Mouse (Mus musculus) gastrocnemius, postnatal 14 days (tissue): Measurements from ENCODE around the gene Ndrg2. TPM values are rescaled to one million over a fixed set of nuclear protein-coding genes. Genes with fewer than 3 reads are reported as not detected.
"Not testable (repeated sequence)": the region's sequence is repeated elsewhere in the genome, so short reads cannot be mapped to it uniquely, and the experiment has no call there.

ENCODE experiments used
- DNase-seq: peaks from one replicate; pipeline ENCODE4 v3.0.0; 2021; ENCODE audit warnings: mixed read lengths
- intact Hi-C: fragments of 180-260 bp; cut with DNase I; formaldehyde crosslinking; loops from one replicate; pipeline ENCODE4 v1.15.1; 2025; ENCODE audit warnings: low total_unique reads
- total RNA-seq, 2 experiments: library from RNA; stranded (reverse); gene quantifications; 2 replicates each; pipeline ENCODE4 v1.2.3; 2021

Ndrg2 gene
- total RNA-seq, 2 experiments from 2014 or later, result 964 to 1,110 TPM

DNA sequence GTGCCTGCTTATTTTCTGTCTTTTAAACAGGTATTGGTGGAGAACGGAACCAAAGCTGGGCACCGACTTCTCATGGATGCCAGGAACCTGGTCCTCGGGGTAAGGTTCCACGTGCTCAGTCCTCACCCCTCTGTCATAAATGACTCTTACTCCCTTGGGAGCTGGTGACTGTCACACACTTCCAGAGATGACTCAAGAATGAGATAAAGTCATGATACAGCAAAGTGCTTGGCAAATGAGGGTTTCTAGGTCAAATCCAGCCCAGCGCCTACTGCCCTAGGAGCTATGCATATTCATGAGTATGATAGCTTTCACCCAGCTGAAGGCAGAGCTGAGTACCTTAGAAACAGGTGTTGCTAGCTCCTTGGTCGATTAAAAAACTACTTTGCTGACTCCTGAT is 24.1 kb downstream of the Ndrg2 start:
- DNase-seq, result no peak
- intact Hi-C loops, result loop anchor here (5.0 to 10.0 kb wide), 2 partner anchors 107 to 205 kb away; no protein-coding TSS in a partner anchor

DNA sequence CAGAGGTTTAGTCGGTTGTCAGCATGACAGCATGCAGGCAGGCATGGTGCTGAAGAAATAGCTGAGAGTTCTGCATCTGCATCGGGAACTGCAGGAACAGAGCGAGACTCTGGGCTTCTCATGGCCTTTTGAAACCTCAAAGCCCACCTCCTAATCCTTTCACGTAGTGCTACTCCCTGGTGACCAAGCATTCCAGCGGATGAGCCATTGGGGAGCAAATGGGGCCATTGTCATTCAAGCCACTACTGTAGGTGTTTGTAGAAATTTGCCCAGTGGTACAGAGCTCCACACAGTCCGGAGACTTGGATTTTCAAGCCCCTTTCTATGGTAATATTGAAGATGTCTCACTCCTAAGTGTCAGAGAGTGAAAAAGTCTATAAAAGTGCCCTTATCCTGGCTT is 27.9 kb downstream of the Ndrg2 start:
- DNase-seq, result no peak
- intact Hi-C loops, result no loop called here

DNA sequence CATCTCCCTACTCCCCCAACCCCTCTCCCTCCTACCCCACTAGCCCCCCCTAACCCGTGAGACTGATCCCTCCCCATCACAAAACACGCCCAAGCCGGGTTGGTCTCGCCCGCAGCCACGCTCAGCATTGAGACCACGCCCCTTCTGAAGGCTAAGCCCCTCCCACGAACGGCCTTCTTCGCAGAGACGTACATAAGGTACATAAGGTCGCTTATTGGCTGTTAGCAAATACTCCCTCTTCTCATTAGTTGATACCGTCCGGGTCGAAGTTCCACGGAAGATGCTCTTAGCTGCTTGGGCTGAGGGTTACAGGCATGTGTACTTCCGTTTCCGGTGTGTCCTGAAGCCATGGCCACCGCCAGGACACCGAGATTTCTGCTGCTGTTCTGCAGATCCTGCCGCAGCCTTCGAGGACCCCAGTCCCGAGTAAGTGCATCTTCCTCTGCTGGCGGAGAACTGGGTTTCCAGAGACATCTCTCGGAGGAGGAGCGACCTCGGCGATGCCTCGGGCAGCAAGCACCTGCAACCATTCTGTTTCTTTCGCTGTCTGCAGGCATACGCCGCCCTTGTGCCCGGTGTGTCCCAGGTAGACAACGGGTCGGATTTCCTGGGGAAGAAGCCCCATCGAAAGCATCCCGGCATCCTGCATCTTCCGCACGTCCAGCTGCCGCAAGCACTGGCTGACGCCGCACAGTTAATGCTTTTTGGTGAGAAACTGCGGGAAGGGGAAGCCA is 29.2 kb downstream of the Ndrg2 start, which contains the start of gene Mettl17:
Gene Mettl17, plus strand, starts transcription at position 245 of the 734 bp plus-strand sequence.
- intact Hi-C loops, result no loop called here
- peak; percentile 96 for DNase-seq

DNA sequence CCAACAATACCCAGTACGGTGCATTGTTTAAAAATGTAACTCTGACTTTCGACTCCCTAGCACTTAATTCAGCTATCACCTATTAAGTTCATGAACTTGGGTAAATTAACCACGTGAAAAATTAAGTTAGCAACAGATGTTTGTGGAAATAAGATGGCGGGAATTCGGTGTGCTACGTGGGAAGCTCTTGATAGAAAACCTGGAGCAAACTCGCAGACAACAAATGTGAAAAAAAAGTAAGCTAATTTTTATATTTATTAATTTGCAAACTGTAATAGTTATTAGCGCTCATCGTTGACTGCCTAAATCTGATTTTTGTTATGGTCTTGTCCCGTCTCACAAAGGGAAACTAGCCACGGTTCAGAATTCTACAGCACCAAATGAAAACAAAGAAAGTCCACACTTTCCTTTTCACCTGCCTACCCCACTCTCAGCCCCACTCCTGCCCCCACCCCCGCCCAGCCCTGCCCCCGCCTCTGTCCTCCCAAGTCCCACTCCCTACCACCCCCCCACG is 29.9 kb downstream of the Ndrg2 start:
- intact Hi-C loops, result no loop called here
- no peak for DNase-seq

DNA sequence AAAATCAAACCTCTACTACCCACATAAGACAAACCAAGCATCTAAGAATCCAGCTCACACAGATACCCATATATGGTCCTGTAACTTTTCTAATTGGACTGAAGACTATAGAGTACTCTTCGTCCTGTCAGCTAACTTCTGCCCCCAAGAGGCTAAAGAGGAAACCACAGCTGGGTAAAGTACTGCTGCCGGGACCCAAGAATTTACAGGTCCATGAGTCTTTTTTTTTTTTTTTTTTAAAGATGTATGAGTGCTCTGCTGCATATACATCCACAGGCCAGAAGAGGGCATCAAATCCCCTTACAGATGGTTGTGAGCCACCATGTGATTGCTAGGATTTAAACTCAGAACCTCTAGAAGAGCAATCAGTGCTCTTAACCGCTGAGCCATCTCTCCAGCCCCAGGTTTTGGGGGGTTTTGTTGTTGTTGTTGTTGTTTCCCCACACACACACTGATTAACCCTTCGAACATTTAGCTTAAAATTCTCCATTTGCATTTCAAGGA is 30.4 kb downstream of the Ndrg2 start:
- intact Hi-C loops, result no loop called here
- peak; percentile 55 for DNase-seq

DNA sequence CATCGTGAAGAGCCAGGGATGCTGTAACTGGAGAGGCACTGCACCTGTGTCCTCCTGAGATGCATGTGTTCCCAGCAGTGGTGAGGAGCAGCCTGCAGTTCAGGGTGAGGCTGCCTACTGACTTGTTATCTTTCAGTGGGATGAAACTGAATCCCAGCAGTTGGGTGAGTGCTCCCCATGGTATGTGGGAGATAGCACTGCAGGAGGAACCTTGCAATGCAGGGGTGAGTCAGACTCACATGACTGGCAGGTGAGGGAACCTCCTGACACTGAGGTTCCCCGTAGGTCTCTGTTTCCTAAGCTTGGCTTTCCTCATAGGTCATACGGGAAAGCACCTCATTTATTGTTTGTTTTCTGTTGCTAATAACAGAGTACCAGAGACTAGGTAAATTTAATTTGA is 36.4 kb downstream of the Ndrg2 start:
- intact Hi-C loops, result no loop called here
- no peak for DNase-seq

DNA sequence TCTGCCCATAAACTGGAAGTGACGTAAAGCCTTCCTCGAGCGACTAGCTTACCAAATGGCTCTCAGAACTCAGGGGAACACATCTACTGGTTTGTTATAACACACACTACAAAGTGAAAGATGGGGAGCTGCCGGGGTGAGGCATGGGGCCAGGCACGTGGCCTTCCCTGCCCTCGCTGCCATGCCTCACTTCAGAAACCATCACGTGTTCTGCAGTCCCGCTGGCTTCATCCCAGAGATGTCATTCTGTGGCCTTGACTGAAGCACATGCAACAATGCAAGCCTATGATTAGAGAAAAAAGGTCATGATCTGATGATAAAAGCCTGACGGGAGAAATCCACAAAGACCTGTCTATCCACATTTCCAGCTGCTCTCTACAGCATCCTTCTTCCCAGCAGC is 42.2 kb downstream of the Ndrg2 start:
- DNase-seq, result no peak
- intact Hi-C loops, result no loop called here

DNA sequence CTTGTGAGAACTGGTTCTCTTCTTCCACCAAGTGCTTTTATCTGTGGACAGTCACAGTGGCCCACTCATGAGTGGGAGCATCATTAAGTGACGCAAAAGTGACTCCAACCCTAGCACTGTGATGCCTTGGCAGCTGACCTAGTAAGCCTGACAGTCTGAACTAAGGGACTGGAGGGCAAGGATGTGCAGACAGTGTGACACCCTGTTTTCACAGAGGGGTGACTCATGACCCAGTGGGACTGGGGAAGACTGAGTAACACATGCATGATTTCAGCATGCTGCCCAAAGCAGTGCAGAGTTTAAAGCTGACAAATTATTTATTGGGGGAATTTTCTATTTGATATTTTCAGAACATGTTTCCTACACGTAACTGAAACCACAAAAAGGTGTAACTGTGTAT is 43.2 kb downstream of the Ndrg2 start:
- intact Hi-C loops, result no loop called here
- no peak for DNase-seq

DNA sequence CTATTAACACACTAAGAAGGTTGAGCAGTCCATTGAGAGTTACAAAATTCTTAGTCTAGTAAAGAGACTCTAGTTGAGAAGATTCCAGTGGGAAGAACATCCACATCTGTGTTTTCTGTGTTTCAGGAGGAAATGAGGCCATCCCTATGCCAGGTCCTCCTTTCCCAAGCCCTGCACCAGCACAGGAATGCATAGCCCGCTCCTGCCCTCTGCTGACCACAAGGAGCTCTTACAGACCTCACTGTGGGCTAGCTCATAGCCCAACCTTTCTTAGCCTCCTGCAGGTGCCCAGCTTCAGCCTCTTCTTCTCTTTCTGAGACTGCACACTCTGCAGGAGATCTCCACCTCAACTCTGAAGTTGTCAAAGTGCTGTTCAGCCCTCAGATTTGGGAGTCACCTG is 50.4 kb downstream of the Ndrg2 start:
- DNase-seq, intact Hi-C loops: not testable (repeated sequence)

DNA sequence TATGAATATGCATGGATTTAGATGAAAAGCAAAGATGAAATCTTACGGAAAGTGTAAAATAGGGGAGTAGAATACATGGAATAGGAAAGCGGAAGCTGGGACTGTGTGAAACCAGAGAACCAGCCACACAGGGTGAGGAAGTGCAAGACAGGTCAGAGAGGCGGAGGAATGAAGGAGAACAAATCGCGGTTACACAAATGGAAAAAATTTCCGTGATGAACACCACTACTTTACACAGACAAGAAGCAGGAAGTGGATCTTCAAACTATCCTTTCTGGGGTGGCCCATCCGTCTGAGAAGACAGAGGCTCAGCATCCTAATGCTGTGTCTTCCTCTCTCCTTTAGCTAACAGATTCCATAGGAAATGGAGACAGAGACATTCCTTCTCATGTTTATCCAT is 58.7 kb downstream of the Ndrg2 start:
- intact Hi-C loops, DNase-seq: not testable (repeated sequence)

Other genes with a start within 250 kb of the Ndrg2 start
- gene Gm17079, start 218.7 kb downstream of the Ndrg2 start, total RNA-seq, result not detected
- not detected for gene Gm5800, start 197.0 kb downstream of the Ndrg2 start, total RNA-seq
- not detected for gene Ang4, start 140.6 kb downstream of the Ndrg2 start, total RNA-seq
- gene AY358078, start 114.1 kb downstream of the Ndrg2 start, total RNA-seq, result not detected
- not detected for gene Ear6, start 60.5 kb downstream of the Ndrg2 start, total RNA-seq
- 10 to 100 TPM in 1 of 2 experiments, 1 to 10 TPM in 1; 8.3 to 13.1 TPM for gene Mettl17, start 29.3 kb downstream of the Ndrg2 start, total RNA-seq
- gene Slc39a2, start 21.3 kb downstream of the Ndrg2 start, total RNA-seq, result under 1 TPM; 0.31 to 0.37 TPM
- gene Tppp2, start 4.3 kb upstream of the Ndrg2 start, total RNA-seq, result under 1 TPM in 1 of 2 experiments, not detected in 1; 0.35 TPM
- not detected for gene Rnase13, start 8.6 kb upstream of the Ndrg2 start, total RNA-seq
- gene Arhgef40, start 70.6 kb upstream of the Ndrg2 start, total RNA-seq, result 10 to 100 TPM; 24.2 to 32.0 TPM
- gene Tmem253, start 101.5 kb upstream of the Ndrg2 start, total RNA-seq, result under 1 TPM; 0.55 to 0.62 TPM
- 10 to 100 TPM; 13.3 to 13.4 TPM for gene Zfp219, start 106.6 kb upstream of the Ndrg2 start, total RNA-seq
- gene Olfr221, start 128.3 kb upstream of the Ndrg2 start, total RNA-seq, result not detected
- gene Hnrnpc, start 189.9 kb upstream of the Ndrg2 start, total RNA-seq, result 10 to 100 TPM; 76.7 to 88.8 TPM
- under 1 TPM in 1 of 2 experiments, not detected in 1; 0.25 TPM for gene Rpgrip1, start 196.5 kb upstream of the Ndrg2 start, total RNA-seq